Mouse (Mus musculus) gastrocnemius, adult 2 months (tissue): ENCODE measurements around the gene Gal. TPM values are rescaled to one million over a fixed set of nuclear protein-coding genes. Genes with fewer than 3 reads are reported as not detected.

Experiments used
- DNase-seq: peaks from one replicate; pipeline ENCODE4 v3.0.0; 2022
- H3K27ac ChIP-seq: fragments of 200-600 bp; 2 replicates; pipeline ENCODE4 v1.8.1; 2022; ENCODE audit warnings: mild to moderate bottlenecking
- H3K4me3 ChIP-seq: fragments of 200-600 bp; 2 replicates; pipeline ENCODE4 v1.8.1; 2022; ENCODE audit warnings: mild to moderate bottlenecking, moderate library complexity
- CTCF ChIP-seq: fragments of 200-600 bp; IDR thresholded peaks from 2 replicates; pipeline ENCODE4 v1.8.1; 2022; ENCODE audit warnings: antibody characterized with exemption, mild to moderate bottlenecking, moderate library complexity
- intact Hi-C: fragments of 180-260 bp; cut with DNase I; formaldehyde crosslinking; loops from one replicate; pipeline ENCODE4 v1.15.1; 2025
- total RNA-seq, 2 experiments: library from RNA; stranded (reverse); gene quantifications; 2 replicates each; pipeline ENCODE4 v1.2.3; 2021

The Gal gene
- total RNA-seq, 2 experiments from 2014 or later, result 0.42 TPM; not detected in 1

DNA sequence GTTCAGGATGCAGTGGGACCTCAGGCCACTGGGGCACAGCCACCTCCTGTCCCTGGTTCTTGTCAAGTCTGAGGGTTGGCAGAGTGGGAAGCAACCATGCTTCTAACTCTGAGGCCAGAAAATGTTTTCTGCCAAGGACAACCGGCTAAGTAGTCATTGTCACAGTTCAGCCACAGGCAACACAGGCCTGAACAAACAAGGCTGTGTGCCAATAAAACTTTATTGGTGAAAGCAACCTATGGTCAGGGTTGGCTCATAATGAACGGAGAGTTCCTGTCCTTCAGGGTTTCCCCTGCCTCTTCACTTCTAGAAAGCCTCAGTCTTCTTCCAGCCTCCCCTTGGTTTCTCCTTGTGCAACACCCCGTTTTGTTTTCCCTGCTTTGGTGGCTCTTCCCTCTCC, 21.5 kb upstream of the Gal start:
- TF ChIP-seq CTCF, result no peak
- Histone ChIP-seq H3K4me3 (no peak overlapping the region), H3K27ac (no peak overlapping the region)
- intact Hi-C loops, result loop anchor here (5.0 kb wide), 1 partner anchor 44 kb away; no protein-coding TSS in a partner anchor
- DNase-seq, result no peak

DNA sequence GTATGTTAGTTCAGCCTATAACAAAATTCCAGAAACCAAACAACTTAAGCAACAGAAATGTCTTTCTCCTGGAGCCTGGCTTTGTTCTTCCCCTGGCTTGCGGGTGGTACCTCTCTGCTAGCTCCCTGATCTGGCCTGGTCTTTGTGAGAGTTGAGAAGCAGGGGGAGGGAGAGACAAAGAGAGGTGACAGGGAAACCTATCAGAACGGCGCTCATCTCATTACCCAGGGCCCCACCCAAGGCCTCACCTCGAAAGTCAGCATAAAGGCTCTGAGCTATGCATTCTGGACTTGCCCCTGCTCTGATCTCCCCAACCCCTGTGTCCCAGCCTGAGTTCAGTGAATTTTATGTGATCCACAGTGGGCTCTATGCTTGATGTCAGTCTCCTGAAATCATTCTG, 20.3 kb upstream of the Gal start:
- no peak for DNase-seq
- intact Hi-C loops, result loop anchor here (5.0 kb wide), 1 partner anchor 42 kb away; no protein-coding TSS in a partner anchor
- H3K4me3 ChIP-seq, result no peak overlapping the region
- H3K27ac ChIP-seq, result no peak overlapping the region
- TF ChIP-seq CTCF, result no peak

DNA sequence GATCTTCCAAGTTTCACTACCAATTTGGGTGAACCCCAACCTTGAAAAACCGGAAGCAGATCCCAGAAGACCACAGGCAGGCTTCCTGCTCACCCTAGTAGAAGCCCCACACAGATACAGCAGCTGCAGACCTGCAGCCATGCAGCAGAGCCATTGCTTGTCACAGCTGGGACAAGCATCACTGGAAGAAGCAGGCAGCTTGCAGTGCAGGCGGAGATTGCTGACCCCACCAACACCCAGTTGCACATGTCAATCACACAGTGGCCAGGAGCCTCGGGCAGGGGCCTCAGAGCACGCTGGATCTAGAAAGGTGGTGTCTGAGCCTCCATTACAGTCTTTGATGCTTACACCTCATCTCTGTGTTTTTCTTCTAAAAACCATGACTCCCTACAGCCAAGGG, 19.8 kb upstream of the Gal start:
- intact Hi-C loops, result no loop called here
- Histone ChIP-seq H3K27ac (no peak overlapping the region), H3K4me3 (no peak overlapping the region)
- DNase-seq, result no peak
- TF ChIP-seq CTCF, result no peak

DNA sequence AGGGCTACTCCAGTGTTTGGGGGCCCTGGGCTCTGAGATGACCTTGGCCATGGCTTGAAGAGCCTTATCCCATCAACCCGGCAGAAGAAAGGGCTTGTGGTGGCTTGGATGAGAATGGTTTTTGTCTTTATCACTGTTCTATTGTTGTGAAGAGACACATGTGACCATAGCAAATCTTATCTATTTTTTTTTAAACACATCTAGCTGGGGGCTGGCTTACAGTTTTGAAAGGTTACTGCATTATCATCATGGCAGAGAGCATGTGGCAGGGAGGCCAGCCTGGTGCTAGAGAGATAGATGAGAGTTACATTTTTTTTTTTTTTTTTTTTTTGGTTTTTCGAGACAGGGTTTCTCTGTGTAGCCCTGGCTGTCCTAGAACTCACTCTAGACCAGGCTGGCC, 17.6 kb upstream of the Gal start:
- TF ChIP-seq CTCF, result no peak
- DNase-seq, result no peak
- no peak overlapping the region for H3K4me3 ChIP-seq
- intact Hi-C loops, result no loop called here
- no peak overlapping the region for H3K27ac ChIP-seq

DNA sequence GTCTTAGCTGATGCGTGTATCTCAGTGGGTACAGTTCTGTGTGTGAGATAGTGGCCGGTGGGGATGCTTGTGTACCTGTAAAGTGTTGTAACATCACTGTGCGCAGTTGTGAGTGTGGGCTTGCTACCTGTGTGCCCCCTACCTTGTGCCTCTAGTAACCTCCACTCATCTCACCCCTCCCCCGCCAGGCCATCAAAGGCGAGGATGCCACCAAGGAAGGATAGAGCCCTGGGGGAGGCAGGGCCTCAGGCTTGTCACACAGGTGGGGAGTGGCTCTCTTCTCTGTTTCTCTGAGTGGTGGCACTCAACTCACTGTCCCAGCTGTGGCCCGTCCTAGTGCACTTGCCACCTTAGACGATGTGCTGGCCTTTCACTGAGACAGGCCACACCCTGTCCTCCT, 16.7 kb upstream of the Gal start:
- Histone ChIP-seq H3K27ac (no peak overlapping the region), H3K4me3 (no peak overlapping the region)
- no peak for DNase-seq
- intact Hi-C loops, result no loop called here
- TF ChIP-seq CTCF, result no peak

- Histone ChIP-seq H3K4me3 (no peak overlapping the region), H3K27ac (peak overlapping the region; percentile 16; the same call in 1 of the 2 replicates)
- no peak; the same call in 1 of the 2 replicates for TF ChIP-seq CTCF
- intact Hi-C loops, result no loop called here
- no peak for DNase-seq
These were observed 14.9 kb upstream of the Gal start for GRCm38 (mm10) chr19:3429156-3429816.

- Histone ChIP-seq H3K4me3 (peak overlapping the region; percentile 30), H3K27ac (no peak overlapping the region)
- peak; percentile 31 for DNase-seq
- TF ChIP-seq CTCF, result no peak
- intact Hi-C loops, result no loop called here
These were observed 13.9 kb upstream of the Gal start for GRCm38 (mm10) chr19:3428057-3428830.

DNA sequence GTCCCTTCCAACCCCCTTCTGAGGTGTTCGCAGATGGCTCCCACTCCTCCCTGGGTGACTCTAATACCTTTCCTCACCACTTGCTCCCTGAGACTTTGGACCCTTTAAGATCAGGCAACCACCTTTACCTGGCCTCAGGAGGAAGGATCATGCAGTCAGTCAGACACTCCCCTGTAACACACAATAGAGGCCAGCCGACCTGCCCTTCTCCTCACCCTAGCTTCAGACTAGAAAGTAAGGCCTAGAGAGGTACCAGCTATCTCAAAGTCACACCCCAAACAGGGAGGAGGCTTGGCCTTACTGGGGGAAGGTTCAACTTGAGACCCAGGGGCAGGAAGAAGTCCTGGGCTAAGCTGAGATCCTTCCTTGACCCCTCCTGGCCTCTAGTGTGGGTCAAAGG, 9.9 kb upstream of the Gal start:
- H3K27ac ChIP-seq, result no peak overlapping the region
- no peak for DNase-seq
- intact Hi-C loops, result no loop called here
- H3K4me3 ChIP-seq, result no peak overlapping the region
- TF ChIP-seq CTCF, result no peak

GRCm38 (mm10) chr19:3422981-3423380, 8.6 kb upstream of the Gal start:
- no peak overlapping the region for H3K27ac ChIP-seq
- intact Hi-C loops, result no loop called here
- DNase-seq, result no peak
- no peak for TF ChIP-seq CTCF
- no peak overlapping the region for H3K4me3 ChIP-seq

GRCm38 (mm10) chr19:3422488-3422887, 8.1 kb upstream of the Gal start:
- TF ChIP-seq CTCF, result no peak
- no peak overlapping the region for H3K4me3 ChIP-seq
- no peak overlapping the region for H3K27ac ChIP-seq
- intact Hi-C loops, result no loop called here
- no peak for DNase-seq

- DNase-seq, result no peak
- Histone ChIP-seq H3K27ac (no peak overlapping the region), H3K4me3 (no peak overlapping the region)
- intact Hi-C loops, result no loop called here
- TF ChIP-seq CTCF, result 0 out of 2 replicates have a peak, but pooled peaks have one; percentile 2
These were observed 4.9 kb upstream of the Gal start for GRCm38 (mm10) chr19:3419251-3419650.

- TF ChIP-seq CTCF, result no peak
- DNase-seq, result no peak
- no peak overlapping the region for H3K4me3 ChIP-seq
- no peak overlapping the region for H3K27ac ChIP-seq
- intact Hi-C loops, result no loop called here
These were observed 8.6 kb downstream of the Gal start for GRCm38 (mm10) chr19:3405531-3406281.

DNA sequence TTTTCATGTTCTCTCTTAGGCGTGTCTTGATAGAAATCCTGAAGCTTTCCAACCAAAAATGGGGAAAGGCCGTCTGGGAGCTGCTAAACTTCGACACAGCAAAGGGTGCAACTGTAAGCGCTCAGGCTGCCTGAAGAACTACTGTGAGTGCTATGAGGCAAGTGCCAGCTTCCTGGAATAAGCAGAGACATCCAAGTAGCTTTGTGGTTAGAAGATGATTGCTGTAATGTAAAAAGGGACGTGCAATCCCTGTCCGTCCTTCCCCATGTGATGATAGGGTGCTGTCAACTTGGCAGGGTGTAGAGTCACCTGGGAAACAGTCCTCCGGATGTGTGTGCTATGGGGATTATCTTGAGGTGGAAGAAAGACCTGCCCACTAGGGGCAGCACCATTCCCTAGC, 10.3 kb downstream of the Gal start:
- intact Hi-C loops, result no loop called here
- H3K4me3 ChIP-seq, result no peak overlapping the region
- DNase-seq, result no peak
- H3K27ac ChIP-seq, result no peak overlapping the region
- TF ChIP-seq CTCF, result no peak
